Mouse (Mus musculus): ENCODE results near the gene Spag7.

- TF ChIP-seq CTCF (IDR thresholded peaks at IDR 0.05; ENCODE audit: extremely low read depth, insufficient read depth, insufficient read length, insufficient replicate concordance) (no peak), POLR2A (IDR thresholded peaks at IDR 0.05; ENCODE audit: low read depth, low read length) (no peak)
Measured at GRCm38 (mm10) chr11:70678576-70678975, 9.4 kb upstream of the Spag7 start.
